Mouse (Mus musculus): ENCODE measurements at regions not wholly inside any gene's neighbourhood (a gene's known extent, or its start where the extent isn't known, plus 50 kb on each side); places are given as distances from the start of the nearest gene placed in this dataset.
"Not testable (repeated sequence)": the region's sequence is repeated elsewhere in the genome, so short reads cannot be mapped to it uniquely, and the experiment has no call there.

- H3K36me3 ChIP-seq (ENCODE audit: control insufficient read depth, insufficient read depth, low read length), result no peaks in the 10 kb centered on the region
- H3K27me3 ChIP-seq (ENCODE audit: control insufficient read depth, insufficient read depth, low read depth, low read length), result no peaks in the 10 kb centered on the region
- 0 out of 2 replicates have a peak, but pooled peaks cover 3% of the 10 kb centered on the region for H3K9me3 ChIP-seq (ENCODE audit: control insufficient read depth, low read length)
- H3K27ac ChIP-seq (ENCODE audit: low read length), result no peak overlapping the region
- H3K4me3 ChIP-seq (ENCODE audit: low read length), result no peak overlapping the region
- ATAC-seq (ENCODE audit: low read depth), result no peak
- no peak overlapping the region for H3K9ac ChIP-seq (ENCODE audit: low read length)
- H3K4me2 ChIP-seq (ENCODE audit: low read depth, low read length), result no peak overlapping the region
- H3K4me1 ChIP-seq (replicated peaks; ENCODE audit: control insufficient read depth, insufficient read depth, low read length), result no peaks in the 10 kb centered on the region
- 71% methylated on average over 11 of the region's 11 CpGs for WGBS
These were observed 136.5 kb upstream of the Stt3b start for GRCm38 (mm10) chr9:115446681-115447080.

GRCm38 (mm10) chr9:115450741-115451320 lies 140.6 kb upstream of the Stt3b start:
- no peaks in the 10 kb centered on the region for H3K4me1 ChIP-seq (replicated peaks; ENCODE audit: control insufficient read depth, insufficient read depth, low read length)
- WGBS, result 77% methylated on average over 5 of the region's 5 CpGs
- no peak for ATAC-seq (ENCODE audit: low read depth)

GRCm38 (mm10) chr9:115454771-115455170 lies 144.6 kb upstream of the Stt3b start:
- Histone ChIP-seq H3K9ac (ENCODE audit: low read length) (no peak overlapping the region), H3K4me1 (replicated peaks; ENCODE audit: control insufficient read depth, insufficient read depth, low read length) (no peaks in the 10 kb centered on the region), H3K36me3 (ENCODE audit: control insufficient read depth, insufficient read depth, low read length) (no peaks in the 10 kb centered on the region), H3K4me3 (ENCODE audit: low read length) (no peak overlapping the region), H3K4me2 (ENCODE audit: low read depth, low read length) (no peak overlapping the region), H3K9me3 (ENCODE audit: control insufficient read depth, low read length) (no peaks in the 10 kb centered on the region), H3K27ac (ENCODE audit: low read length) (no peak overlapping the region), H3K27me3 (ENCODE audit: control insufficient read depth, insufficient read depth, low read depth, low read length) (no peaks in the 10 kb centered on the region)
- ATAC-seq (ENCODE audit: low read depth), result no peak
- 83% methylated on average over 7 of the region's 7 CpGs for WGBS

More at GRCm38 (mm10) chr9:115450741-115451320, 140.6 kb upstream of the Stt3b start:
- no peaks in the 10 kb centered on the region for H3K27me3 ChIP-seq (ENCODE audit: control insufficient read depth, insufficient read depth, low read depth, low read length)
- 0 out of 2 replicates have a peak, but pooled peaks cover 3% of the 10 kb centered on the region for H3K9me3 ChIP-seq (ENCODE audit: control insufficient read depth, low read length)
- no peaks in the 10 kb centered on the region for H3K36me3 ChIP-seq (ENCODE audit: control insufficient read depth, insufficient read depth, low read length)
- no peak overlapping the region for H3K4me2 ChIP-seq (ENCODE audit: low read depth, low read length)
- no peak overlapping the region for H3K9ac ChIP-seq (ENCODE audit: low read length)
- H3K4me3 ChIP-seq (ENCODE audit: low read length), result no peak overlapping the region
- H3K27ac ChIP-seq (ENCODE audit: low read length), result no peak overlapping the region

- H3K27me3 ChIP-seq (ENCODE audit: control insufficient read depth, insufficient read depth, low read depth, low read length), result no peaks in the 10 kb centered on the region
- no peaks in the 10 kb centered on the region for H3K36me3 ChIP-seq (ENCODE audit: control insufficient read depth, insufficient read depth, low read length)
- no peaks in the 10 kb centered on the region for H3K4me1 ChIP-seq (replicated peaks; ENCODE audit: control insufficient read depth, insufficient read depth, low read length)
- H3K27ac ChIP-seq (ENCODE audit: low read length), result no peak overlapping the region
- ATAC-seq (ENCODE audit: low read depth), result no peak
- no peak overlapping the region for H3K4me3 ChIP-seq (ENCODE audit: low read length)
- no peaks in the 10 kb centered on the region for H3K9me3 ChIP-seq (ENCODE audit: control insufficient read depth, low read length)
- H3K4me2 ChIP-seq (ENCODE audit: low read depth, low read length), result no peak overlapping the region
- 40% methylated on average over 3 of the region's 3 CpGs for WGBS
- no peak overlapping the region for H3K9ac ChIP-seq (ENCODE audit: low read length)
These were observed 145.9 kb upstream of the Stt3b start for GRCm38 (mm10) chr9:115456121-115456520.

- no peaks in the 10 kb centered on the region for H3K36me3 ChIP-seq (ENCODE audit: control insufficient read depth, insufficient read depth, low read length)
These were observed 146.4 kb upstream of the Stt3b start for GRCm38 (mm10) chr9:115456638-115457037.

GRCm38 (mm10) chr9:115457889-115458710 lies 147.9 kb upstream of the Stt3b start:
- Histone ChIP-seq H3K9ac (ENCODE audit: low read length) (no peak overlapping the region), H3K27ac (ENCODE audit: low read length) (no peak overlapping the region), H3K4me1 (replicated peaks; ENCODE audit: control insufficient read depth, insufficient read depth, low read length) (no peaks in the 10 kb centered on the region), H3K36me3 (ENCODE audit: control insufficient read depth, insufficient read depth, low read length) (no peaks in the 10 kb centered on the region), H3K27me3 (ENCODE audit: control insufficient read depth, insufficient read depth, low read depth, low read length) (no peaks in the 10 kb centered on the region), H3K9me3 (ENCODE audit: control insufficient read depth, low read length) (no peaks in the 10 kb centered on the region), H3K4me3 (ENCODE audit: low read length) (no peak overlapping the region), H3K4me2 (ENCODE audit: low read depth, low read length) (no peak overlapping the region)
- 68% methylated on average over 21 of the region's 21 CpGs for WGBS
- ATAC-seq (ENCODE audit: low read depth), result no peak

More at GRCm38 (mm10) chr9:115456638-115457037, 146.4 kb upstream of the Stt3b start:
- no peak for ATAC-seq (ENCODE audit: low read depth)
- H3K4me3 ChIP-seq (ENCODE audit: low read length), result no peak overlapping the region
- H3K4me1 ChIP-seq (replicated peaks; ENCODE audit: control insufficient read depth, insufficient read depth, low read length), result no peaks in the 10 kb centered on the region
- no peak overlapping the region for H3K4me2 ChIP-seq (ENCODE audit: low read depth, low read length)
- no peaks in the 10 kb centered on the region for H3K9me3 ChIP-seq (ENCODE audit: control insufficient read depth, low read length)
- H3K27ac ChIP-seq (ENCODE audit: low read length), result no peak overlapping the region
- WGBS, result 34% methylated on average over 6 of the region's 6 CpGs
- no peaks in the 10 kb centered on the region for H3K27me3 ChIP-seq (ENCODE audit: control insufficient read depth, insufficient read depth, low read depth, low read length)
- H3K9ac ChIP-seq (ENCODE audit: low read length), result no peak overlapping the region

- H3K9me3 ChIP-seq (ENCODE audit: control insufficient read depth, low read length); H3K27me3 ChIP-seq (ENCODE audit: control insufficient read depth, insufficient read depth, low read depth, low read length); H3K36me3 ChIP-seq (ENCODE audit: control insufficient read depth, insufficient read depth, low read length); H3K9ac ChIP-seq (ENCODE audit: low read length); H3K27ac ChIP-seq (ENCODE audit: low read length); H3K4me2 ChIP-seq (ENCODE audit: low read depth, low read length); H3K4me1 ChIP-seq (replicated peaks; ENCODE audit: control insufficient read depth, insufficient read depth, low read length); ATAC-seq (ENCODE audit: low read depth); H3K4me3 ChIP-seq (ENCODE audit: low read length): not testable (repeated sequence)
- 82% methylated on average over 6 of the region's 6 CpGs for WGBS
These were observed 148.9 kb upstream of the Stt3b start for GRCm38 (mm10) chr9:115459075-115459474.

GRCm38 (mm10) chr9:115465326-115465725 lies 155.1 kb upstream of the Stt3b start:
- Histone ChIP-seq H3K27me3 (ENCODE audit: control insufficient read depth, insufficient read depth, low read depth, low read length) (no peaks in the 10 kb centered on the region), H3K4me3 (ENCODE audit: low read length) (no peak overlapping the region), H3K27ac (ENCODE audit: low read length) (no peak overlapping the region), H3K9me3 (ENCODE audit: control insufficient read depth, low read length) (no peaks in the 10 kb centered on the region), H3K4me2 (ENCODE audit: low read depth, low read length) (no peak overlapping the region), H3K9ac (ENCODE audit: low read length) (no peak overlapping the region), H3K36me3 (ENCODE audit: control insufficient read depth, insufficient read depth, low read length) (no peaks in the 10 kb centered on the region), H3K4me1 (replicated peaks; ENCODE audit: control insufficient read depth, insufficient read depth, low read length) (no peaks in the 10 kb centered on the region)
- WGBS, result 84% methylated on average over 10 of the region's 10 CpGs
- no peak for ATAC-seq (ENCODE audit: low read depth)

GRCm38 (mm10) chr9:115468641-115469040 lies 158.4 kb upstream of the Stt3b start:
- no peak overlapping the region for H3K4me3 ChIP-seq (ENCODE audit: low read length)
- WGBS, result 84% methylated on average over 2 of the region's 2 CpGs
- no peaks in the 10 kb centered on the region for H3K4me1 ChIP-seq (replicated peaks; ENCODE audit: control insufficient read depth, insufficient read depth, low read length)
- H3K36me3 ChIP-seq (ENCODE audit: control insufficient read depth, insufficient read depth, low read length), result no peaks in the 10 kb centered on the region
- H3K4me2 ChIP-seq (ENCODE audit: low read depth, low read length), result no peak overlapping the region
- H3K27me3 ChIP-seq (ENCODE audit: control insufficient read depth, insufficient read depth, low read depth, low read length), result no peaks in the 10 kb centered on the region
- no peak for ATAC-seq (ENCODE audit: low read depth)
- no peak overlapping the region for H3K9ac ChIP-seq (ENCODE audit: low read length)
- no peaks in the 10 kb centered on the region for H3K9me3 ChIP-seq (ENCODE audit: control insufficient read depth, low read length)
- H3K27ac ChIP-seq (ENCODE audit: low read length), result no peak overlapping the region
